Mouse (Mus musculus) liver, embryonic 14.5 days (tissue): ENCODE data around the gene Pafah1b1. TPM values are rescaled to one million over a fixed set of nuclear protein-coding genes. Genes with fewer than 3 reads are reported as not detected.

ENCODE experiments used
- ATAC-seq: fragments of 200-750 bp; cut with Nextera tagmentation; 2 replicates; pipeline ENCODE4 v1.8.0; 2017; ENCODE audit warnings: moderate number of reproducible peaks, mild to moderate bottlenecking, moderate library complexity; ENCODE audit not compliant: insufficient read depth
- DNase-seq, 3 experiments: peaks; one replicate each; pipeline ENCODE4 v3.0.0-alpha.2; 2012 to 2013; ENCODE audit warnings: low read depth in 3 of 3, low spot score in 3 of 3
- H3K27ac ChIP-seq: fragments of 300-500 bp; sonication (generic); 2 replicates; pipeline ENCODE4 v1.5.1; 2014; ENCODE audit warnings: moderate library complexity, mild to moderate bottlenecking, control low read depth, inconsistent platforms
- H3K27me3 ChIP-seq: fragments of 300-500 bp; sonication (generic); 2 replicates; pipeline ENCODE4 v1.6.1; 2014; ENCODE audit warnings: mild to moderate bottlenecking, low read length, moderate library complexity; ENCODE audit not compliant: control insufficient read depth, insufficient read depth
- H3K36me3 ChIP-seq: fragments of 300-500 bp; sonication (generic); replicated peaks from 2 replicates; pipeline ENCODE4 v1.6.1; 2014; ENCODE audit warnings: low read depth; ENCODE audit not compliant: control insufficient read depth, insufficient read depth
- H3K4me1 ChIP-seq, 2 experiments: fragments of 200-500 bp in 1 of 2; fragments of 300-500 bp in 1 of 2; sonication (generic) in 1 of 2; replicated peaks; 2 replicates each; pipeline ENCODE4 v1.6.1; 2012 to 2014; ENCODE audit warnings: antibody characterized with exemption in 1 of 2, inconsistent platforms in 1 of 2, low read length in 1 of 2; ENCODE audit not compliant: control insufficient read depth in 2 of 2, insufficient read depth in 2 of 2
- H3K4me2 ChIP-seq: fragments of 300-500 bp; sonication (generic); 2 replicates; pipeline ENCODE4 v1.6.1; 2014; ENCODE audit warnings: low read depth, mild to moderate bottlenecking, control low read depth, moderate library complexity
- H3K4me3 ChIP-seq, 2 experiments: fragments of 200-500 bp in 1 of 2; fragments of 300-500 bp in 1 of 2; sonication (generic) in 1 of 2; 2 replicates each; pipeline ENCODE4 v1.5.1; 2012 to 2014; ENCODE audit warnings: low read depth in 2 of 2, low read length in 2 of 2, mild to moderate bottlenecking in 2 of 2, control low read depth in 1 of 2, inconsistent platforms in 1 of 2, moderate library complexity in 1 of 2; ENCODE audit not compliant: insufficient read depth in 1 of 2
- H3K9ac ChIP-seq: fragments of 300-500 bp; sonication (generic); replicated peaks from 2 replicates; pipeline ENCODE4 v1.6.1; 2014; ENCODE audit warnings: mild to moderate bottlenecking, control low read depth, moderate library complexity
- H3K9me3 ChIP-seq: fragments of 300-500 bp; sonication (generic); 2 replicates; pipeline ENCODE4 v1.6.1; 2016; ENCODE audit warnings: low read length, mixed read lengths; ENCODE audit not compliant: control insufficient read depth
- CTCF ChIP-seq: IDR thresholded peaks from 2 replicates; pipeline ENCODE4 v1.5.1; 2016; ENCODE audit warnings: antibody characterized with exemption, low read depth, control low read depth
- EP300 ChIP-seq: IDR thresholded peaks from 2 replicates; pipeline ENCODE4 v1.6.1; 2016; ENCODE audit warnings: antibody characterized with exemption, low read depth
- WGBS: fragments of 180-500 bp; shearing (Covaris S2); extraction: QIAGEN DNeasy Blood & Tissue Kit; methylation state at CpG from one replicate; pipeline ENCODE4 v1.1.7; 2014; ENCODE audit not compliant: insufficient replicate concordance; 5-methylcytosine and 5-hydroxymethylcytosine counted together
- polyA plus RNA-seq, 2 experiments: library from polyadenylated mRNA; depleted of rRNA in 1 of 2; stranded (reverse) in 1 of 2; unstranded in 1 of 2; fragments of >200 nt; fragmentation: Nextera tagmentation in 1 of 2; extraction: Ambion mirVana in 1 of 2; gene quantifications; 2 replicates each; pipeline versions ENCODE4 v1.2.1 to v1.2.3; 2012 to 2014

The Pafah1b1 gene
- polyA plus RNA-seq, 2 experiments = 18.2 to 42.1 TPM

DNA sequence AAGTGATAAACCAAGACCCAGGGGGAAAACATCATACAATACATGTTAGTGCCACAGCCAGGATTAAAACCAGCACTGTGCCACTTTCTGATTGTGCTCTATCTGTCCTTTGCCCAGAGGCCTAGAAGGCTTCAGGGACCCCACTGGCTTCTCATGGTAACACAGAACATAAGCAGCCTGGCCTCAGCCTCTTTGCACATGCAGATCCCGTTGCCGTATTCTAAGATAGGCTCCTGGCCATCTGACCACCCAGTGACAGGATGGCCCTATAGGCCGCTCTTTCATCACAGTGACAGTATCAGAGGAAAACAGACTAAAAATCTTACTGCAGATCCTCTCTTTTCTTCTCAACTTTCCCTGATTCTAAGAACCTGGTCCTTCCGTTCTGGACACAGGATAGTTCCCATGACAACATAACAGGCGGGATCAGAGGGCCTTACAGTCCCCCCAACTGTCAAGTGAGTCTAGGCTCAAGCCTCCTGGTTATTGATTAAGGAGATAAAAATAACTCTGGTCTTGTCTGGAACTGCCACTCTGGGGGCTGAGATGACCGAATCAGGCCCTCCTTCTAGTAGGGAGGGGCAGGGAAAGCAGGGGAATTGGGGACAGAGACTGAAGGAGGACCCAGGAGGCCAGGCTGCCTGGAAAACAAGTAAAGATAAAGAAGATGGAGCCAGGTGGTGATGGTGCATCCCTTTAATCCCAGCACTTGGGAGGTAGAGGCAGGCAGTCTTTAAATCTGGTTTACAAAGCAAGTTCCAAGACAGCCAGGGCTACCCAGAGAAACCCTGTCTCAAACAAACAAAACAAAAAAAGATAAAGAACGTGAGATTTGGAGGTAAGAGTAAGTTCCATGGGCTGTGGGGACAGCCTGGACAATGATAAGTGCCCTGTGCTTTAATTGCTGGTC is 92.3 kb downstream of the Pafah1b1 start:
- Histone ChIP-seq H3K4me2 (no peak overlapping the region), H3K36me3 (peaks cover 33% of the 10 kb centered on the region), H3K9me3 (no peaks in the 10 kb centered on the region), H3K27me3 (peaks cover 9% of the 10 kb centered on the region), H3K4me3 (no peak overlapping the region), H3K4me1 (no peaks in the 10 kb centered on the region), H3K27ac (no peak overlapping the region), H3K9ac (no peak overlapping the region)
- TF ChIP-seq CTCF (no peak), EP300 (no peak)
- DNase-seq = no peak
- WGBS = 56% methylated on average over 7 of the region's 7 CpGs
- ATAC-seq = no peak

DNA sequence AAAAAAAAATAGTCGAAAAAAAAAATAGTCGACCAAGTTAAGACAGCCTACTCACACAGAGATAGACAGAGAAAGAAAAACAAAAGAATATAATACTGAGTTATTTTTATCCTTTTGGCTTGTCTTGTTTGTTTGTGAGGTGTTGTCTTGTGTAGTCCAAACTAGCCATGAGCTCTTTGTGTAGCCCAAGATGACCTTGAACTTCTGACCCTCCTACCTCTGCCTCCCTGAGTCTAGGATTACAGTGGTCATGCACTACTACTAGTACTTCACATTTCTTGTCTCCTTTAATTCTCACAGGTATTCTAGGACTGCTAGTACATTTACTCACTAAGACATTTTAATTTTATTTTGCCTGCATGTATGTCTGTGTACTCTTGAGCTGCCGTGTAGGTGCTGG is 97.0 kb downstream of the Pafah1b1 start:
- H3K4me1 ChIP-seq = peaks cover 14 to 29% of the 10 kb centered on the region in 2 experiments
- H3K27ac ChIP-seq = no peak overlapping the region
- TF ChIP-seq CTCF = no peak
- TF ChIP-seq EP300 = no peak
- no peaks in the 10 kb centered on the region for H3K27me3 ChIP-seq
- H3K4me2 ChIP-seq = no peak overlapping the region
- DNase-seq = no peak
- WGBS = 79% methylated on average over 3 of the region's 3 CpGs
- no peak overlapping the region for H3K4me3 ChIP-seq
- H3K36me3 ChIP-seq = peaks cover 43% of the 10 kb centered on the region
- no peak overlapping the region for H3K9ac ChIP-seq
- ATAC-seq = no peak
- H3K9me3 ChIP-seq = no peaks in the 10 kb centered on the region

DNA sequence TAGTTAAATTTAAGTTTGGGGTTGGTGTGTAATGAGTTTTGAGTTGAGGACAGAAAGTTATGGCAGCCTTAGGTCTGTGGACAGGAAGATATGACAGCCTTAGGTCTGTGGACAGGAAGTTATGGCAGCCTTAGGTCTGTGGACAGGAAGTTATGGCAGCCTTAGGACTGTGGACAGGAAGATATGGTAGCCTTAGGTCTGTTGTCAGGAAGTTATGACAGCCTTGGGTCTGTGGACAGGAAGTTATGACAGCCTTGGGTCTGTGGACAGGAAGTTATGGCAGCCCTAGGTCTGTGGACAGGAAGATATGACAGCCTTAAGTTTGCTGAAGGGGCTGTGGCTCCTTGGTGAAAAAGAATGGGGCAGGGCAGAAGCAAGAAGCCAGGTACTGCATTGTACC is 99.1 kb downstream of the Pafah1b1 start:
- no peak for DNase-seq
- H3K27ac ChIP-seq = no peak overlapping the region
- H3K27me3 ChIP-seq = 0 out of 2 replicates have a peak, but pooled peaks cover 1% of the 10 kb centered on the region
- no peak overlapping the region for H3K4me2 ChIP-seq
- H3K4me1 ChIP-seq = peaks cover 27 to 48% of the 10 kb centered on the region in 2 experiments
- no peak for ATAC-seq
- peaks cover 36% of the 10 kb centered on the region for H3K36me3 ChIP-seq
- H3K9ac ChIP-seq = no peak overlapping the region
- no peaks in the 10 kb centered on the region for H3K9me3 ChIP-seq
- H3K4me3 ChIP-seq = no peak overlapping the region
- TF ChIP-seq EP300 = no peak
- TF ChIP-seq CTCF = no peak

Other genes starting within 250 kb of the Pafah1b1 start
- gene Rap1gap2, start 113.8 kb downstream of the Pafah1b1 start, polyA plus RNA-seq (2012; rRNA removed) = 0.95 and 0.98 TPM in 2 replicates
- gene Rap1gap2, start 113.8 kb downstream of the Pafah1b1 start, polyA plus RNA-seq (2014; fragmentation: Nextera tagmentation; extraction: Ambion mirVana) = 0.56 and 0.71 TPM in 2 replicates
- 12.7 and 13.1 TPM in 2 replicates for gene Ccdc92b, start 105.1 kb downstream of the Pafah1b1 start, polyA plus RNA-seq (2012; rRNA removed)
- gene Ccdc92b, start 105.1 kb downstream of the Pafah1b1 start, polyA plus RNA-seq (2014; fragmentation: Nextera tagmentation; extraction: Ambion mirVana) = 10.2 and 12.6 TPM in 2 replicates
- 28.2 and 29.5 TPM in 2 replicates for gene Cluh, start 75.2 kb downstream of the Pafah1b1 start, polyA plus RNA-seq (2012; rRNA removed)
- gene Cluh, start 75.2 kb downstream of the Pafah1b1 start, polyA plus RNA-seq (2014; fragmentation: Nextera tagmentation; extraction: Ambion mirVana) = 14.3 and 20.3 TPM in 2 replicates
- gene Mettl16, start 46.2 kb upstream of the Pafah1b1 start, polyA plus RNA-seq (2012; rRNA removed) = 3.1 and 9.3 TPM in 2 replicates
- gene Mettl16, start 46.2 kb upstream of the Pafah1b1 start, polyA plus RNA-seq (2014; fragmentation: Nextera tagmentation; extraction: Ambion mirVana) = 14.6 and 16.5 TPM in 2 replicates
- gene Mnt, start 106.2 kb upstream of the Pafah1b1 start, polyA plus RNA-seq (2012; rRNA removed) = 2.5 TPM in 2 replicates
- gene Mnt, start 106.2 kb upstream of the Pafah1b1 start, polyA plus RNA-seq (2014; fragmentation: Nextera tagmentation; extraction: Ambion mirVana) = 1.0 and 1.2 TPM in 2 replicates
- 2.6 and 2.7 TPM in 2 replicates for gene Sgsm2, start 172.4 kb upstream of the Pafah1b1 start, polyA plus RNA-seq (2012; rRNA removed)
- 1.1 and 1.3 TPM in 2 replicates for gene Sgsm2, start 172.4 kb upstream of the Pafah1b1 start, polyA plus RNA-seq (2014; fragmentation: Nextera tagmentation; extraction: Ambion mirVana)
- 13.4 and 17.9 TPM in 2 replicates for gene Tsr1, start 173.4 kb upstream of the Pafah1b1 start, polyA plus RNA-seq (2012; rRNA removed)
- gene Tsr1, start 173.4 kb upstream of the Pafah1b1 start, polyA plus RNA-seq (2014; fragmentation: Nextera tagmentation; extraction: Ambion mirVana) = 26.3 and 29.4 TPM in 2 replicates
- 5.9 TPM in 2 replicates for gene Smg6, start 201.2 kb upstream of the Pafah1b1 start, polyA plus RNA-seq (2012; rRNA removed)
- gene Smg6, start 201.2 kb upstream of the Pafah1b1 start, polyA plus RNA-seq (2014; fragmentation: Nextera tagmentation; extraction: Ambion mirVana) = 3.2 and 3.4 TPM in 2 replicates
- 1.3 and 1.9 TPM in 2 replicates for gene Srr, start 201.3 kb upstream of the Pafah1b1 start, polyA plus RNA-seq (2012; rRNA removed)
- 4.6 and 5.3 TPM in 2 replicates for gene Srr, start 201.3 kb upstream of the Pafah1b1 start, polyA plus RNA-seq (2014; fragmentation: Nextera tagmentation; extraction: Ambion mirVana)